Mouse (Mus musculus) midbrain, embryonic 13.5 days (tissue): Measurements from ENCODE around the gene Gse1. TPM values are rescaled to one million over a fixed set of nuclear protein-coding genes. Genes with fewer than 3 reads are reported as not detected.

Experiments
- ATAC-seq: fragments of 200-750 bp; cut with Nextera tagmentation; 2 replicates; pipeline ENCODE4 v1.8.0; 2017; ENCODE audit warnings: mild to moderate bottlenecking, moderate TSS enrichment, moderate library complexity
- H3K27ac ChIP-seq: fragments of 300-500 bp; sonication (generic); 2 replicates; pipeline ENCODE4 v1.5.1; 2015; ENCODE audit warnings: inconsistent platforms, mild to moderate bottlenecking, moderate library complexity
- H3K27me3 ChIP-seq: fragments of 300-500 bp; sonication (generic); 2 replicates; pipeline ENCODE4 v1.6.1; 2015; ENCODE audit warnings: mild to moderate bottlenecking, inconsistent platforms
- H3K36me3 ChIP-seq: fragments of 300-500 bp; sonication (generic); 2 replicates; pipeline ENCODE4 v1.6.1; 2015; ENCODE audit warnings: mild to moderate bottlenecking, inconsistent platforms
- H3K4me1 ChIP-seq: fragments of 300-500 bp; sonication (generic); replicated peaks from 2 replicates; pipeline ENCODE4 v1.6.1; 2015; ENCODE audit warnings: inconsistent platforms
- H3K4me2 ChIP-seq: fragments of 300-500 bp; sonication (generic); replicated peaks from 2 replicates; pipeline ENCODE4 v1.6.1; 2015; ENCODE audit warnings: moderate library complexity, mild to moderate bottlenecking, inconsistent platforms
- H3K4me3 ChIP-seq: fragments of 300-500 bp; sonication (generic); replicated peaks from 2 replicates; pipeline ENCODE4 v1.5.1; 2015; ENCODE audit warnings: mild to moderate bottlenecking, inconsistent platforms
- H3K9ac ChIP-seq: fragments of 300-500 bp; sonication (generic); replicated peaks from 2 replicates; pipeline ENCODE4 v1.6.1; 2015; ENCODE audit warnings: mild to moderate bottlenecking, inconsistent platforms
- H3K9me3 ChIP-seq: fragments of 300-500 bp; sonication (generic); 2 replicates; pipeline ENCODE4 v1.6.1; 2016; ENCODE audit warnings: mild to moderate bottlenecking, inconsistent platforms
- WGBS: fragments of 180-500 bp; shearing (Covaris S2); methylation state at CpG from one replicate; pipeline ENCODE4 v1.1.7; 2015; 5-methylcytosine and 5-hydroxymethylcytosine counted together
- polyA plus RNA-seq: library from polyadenylated mRNA; unstranded; fragments of >200 nt; fragmentation: Nextera tagmentation; extraction: Ambion mirVana; gene quantifications from 2 replicates; pipeline ENCODE4 v1.2.1, GENCODE M21; 2015

Gene Gse1
- polyA plus RNA-seq, 1 experiment from 2014 or later = 22.5 TPM

DNA sequence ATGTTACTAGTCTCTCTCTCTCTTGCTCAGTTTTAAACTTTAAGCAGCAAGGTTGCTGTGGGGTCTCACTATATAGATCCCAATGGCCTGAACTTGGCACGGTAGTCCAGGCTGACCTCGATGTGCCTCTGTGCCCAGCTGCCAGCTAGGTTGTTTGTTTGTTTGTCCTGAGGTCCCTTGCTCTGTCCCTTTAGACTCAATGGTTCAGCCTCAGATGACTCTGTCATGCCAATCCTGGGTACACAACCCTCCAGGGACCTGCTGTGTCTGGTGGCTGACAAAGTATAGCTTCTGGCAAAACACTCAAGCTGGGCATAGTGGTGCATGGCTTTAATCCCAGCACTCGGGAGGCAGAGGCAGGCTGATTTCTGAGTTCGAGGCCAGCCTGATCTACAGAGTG is 20.2 kb downstream of the Gse1 start:
- Histone ChIP-seq H3K4me1 (peaks cover 23% of the 10 kb centered on the region), H3K9me3 (no peaks in the 10 kb centered on the region), H3K9ac (no peak overlapping the region), H3K27ac (no peak overlapping the region), H3K36me3 (no peaks in the 10 kb centered on the region), H3K4me2 (no peak overlapping the region), H3K27me3 (no peaks in the 10 kb centered on the region), H3K4me3 (no peak overlapping the region)
- WGBS = 95% methylated on average over 4 of the region's 4 CpGs
- no peak for ATAC-seq

DNA sequence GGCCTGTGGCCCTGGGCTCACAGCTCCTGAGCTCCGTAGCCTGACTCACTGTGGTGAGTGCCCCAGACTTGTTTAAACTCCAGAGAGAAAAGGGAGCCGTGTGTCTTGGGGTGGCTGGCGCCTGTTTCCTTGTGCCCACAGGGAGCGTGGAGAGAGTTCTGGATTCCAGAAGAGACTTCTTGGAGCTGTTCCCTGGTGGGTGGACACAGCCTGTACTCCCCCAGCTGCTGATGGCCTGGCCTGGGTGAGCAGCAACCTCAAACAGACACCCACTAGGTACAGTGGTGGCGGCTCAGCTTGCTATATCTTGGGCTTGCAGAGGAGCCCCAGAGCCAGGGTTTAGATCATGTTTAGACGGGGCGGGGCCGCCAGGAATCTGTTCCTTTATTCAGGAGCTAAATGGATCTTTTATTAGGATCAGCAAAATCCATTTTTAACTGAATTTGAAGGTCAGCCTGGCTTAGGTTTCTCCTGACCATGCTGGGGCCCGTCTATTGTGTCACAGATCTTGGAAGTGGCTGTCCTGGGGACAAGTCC is 21.6 kb downstream of the Gse1 start:
- Histone ChIP-seq H3K4me1 (peaks cover 30% of the 10 kb centered on the region), H3K27ac (no peak overlapping the region), H3K36me3 (no peaks in the 10 kb centered on the region), H3K27me3 (no peaks in the 10 kb centered on the region), H3K4me3 (no peak overlapping the region), H3K4me2 (no peak overlapping the region), H3K9ac (no peak overlapping the region), H3K9me3 (no peaks in the 10 kb centered on the region)
- no peak for ATAC-seq
- 88% methylated on average over 9 of the region's 9 CpGs for WGBS

DNA sequence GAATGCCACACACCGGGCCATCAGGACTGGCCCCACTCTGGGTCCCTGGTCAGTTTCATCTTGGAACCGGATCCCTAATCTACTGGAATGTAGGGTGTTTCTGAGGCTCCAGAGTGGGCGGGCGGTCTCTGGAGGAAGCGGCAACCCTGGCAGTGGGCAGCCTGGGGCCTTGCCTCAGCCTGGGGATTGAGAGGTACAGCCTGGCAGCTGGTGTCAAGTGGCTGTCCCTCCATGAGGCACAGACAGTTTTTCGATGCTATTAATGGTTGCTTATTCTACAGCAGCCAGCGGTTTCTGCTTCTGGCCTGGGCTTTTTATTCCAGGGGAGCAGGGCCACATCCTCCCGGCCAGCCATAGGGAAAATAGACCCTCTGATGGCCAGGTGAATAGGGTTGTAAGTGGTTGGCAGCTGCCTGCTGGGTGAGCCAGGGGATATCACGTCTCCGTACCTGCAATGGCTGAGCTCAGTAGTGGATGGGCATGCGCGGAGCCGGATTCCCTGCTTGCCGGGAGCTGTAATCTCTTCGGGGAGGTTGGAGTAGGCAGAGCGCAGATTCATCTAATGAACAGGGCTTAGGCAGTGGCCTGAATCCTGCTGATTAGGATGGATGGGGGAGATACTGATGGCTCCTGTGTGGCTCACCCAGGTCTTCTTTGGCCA is 22.6 kb downstream of the Gse1 start:
- Histone ChIP-seq H3K4me3 (no peak overlapping the region), H3K4me1 (peaks cover 37% of the 10 kb centered on the region), H3K27ac (peak overlapping the region; percentile 89), H3K9me3 (no peaks in the 10 kb centered on the region), H3K27me3 (no peaks in the 10 kb centered on the region), H3K36me3 (no peaks in the 10 kb centered on the region), H3K4me2 (0 out of 2 replicates have a peak overlapping the region, but pooled peaks have one; percentile 5), H3K9ac (peak overlapping the region; percentile 48)
- peak; percentile 76 for ATAC-seq
- WGBS = 58% methylated on average over 16 of the region's 16 CpGs

DNA sequence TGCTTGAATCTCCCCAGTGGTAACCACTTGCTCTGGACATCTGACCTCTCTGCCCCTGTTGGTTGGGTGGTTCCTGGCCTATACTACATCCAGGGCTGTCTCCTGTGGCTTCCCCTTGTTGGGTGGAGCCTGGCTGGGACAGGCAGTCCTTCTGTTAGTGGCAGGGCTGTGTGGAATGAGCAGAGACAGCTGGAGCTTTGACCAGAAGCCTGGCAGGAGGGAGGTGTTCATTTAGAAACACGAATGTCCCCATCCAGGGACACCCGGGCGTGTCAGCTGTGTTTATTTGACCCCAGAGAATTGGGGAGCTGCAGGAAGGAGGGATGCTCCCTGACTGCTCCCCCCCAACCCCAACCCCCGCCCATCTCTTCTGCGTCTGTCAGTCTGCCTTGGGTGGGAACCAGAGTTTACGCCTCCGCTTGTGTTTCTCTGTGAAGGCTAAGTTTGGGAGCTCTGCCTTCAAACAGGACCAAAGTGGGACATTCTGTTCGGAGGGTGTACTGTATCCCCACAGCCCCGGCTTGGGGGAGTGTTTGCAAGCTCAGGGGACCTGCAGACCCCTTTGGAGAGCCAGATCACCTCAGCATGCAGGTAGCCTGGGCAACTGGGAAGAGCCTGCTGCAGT is 23.3 kb downstream of the Gse1 start:
- 0 out of 2 replicates have a peak overlapping the region, but pooled peaks have one; percentile 5 for H3K4me2 ChIP-seq
- H3K27me3 ChIP-seq = no peaks in the 10 kb centered on the region
- H3K9ac ChIP-seq = peak overlapping the region; percentile 48; the same call in 1 of the 2 replicates
- no peaks in the 10 kb centered on the region for H3K36me3 ChIP-seq
- no peaks in the 10 kb centered on the region for H3K9me3 ChIP-seq
- H3K27ac ChIP-seq = peak overlapping the region; percentile 89
- peak; percentile 31 for ATAC-seq
- no peak overlapping the region for H3K4me3 ChIP-seq
- peaks cover 44% of the 10 kb centered on the region for H3K4me1 ChIP-seq
- WGBS = 65% methylated on average over 9 of the region's 9 CpGs

DNA sequence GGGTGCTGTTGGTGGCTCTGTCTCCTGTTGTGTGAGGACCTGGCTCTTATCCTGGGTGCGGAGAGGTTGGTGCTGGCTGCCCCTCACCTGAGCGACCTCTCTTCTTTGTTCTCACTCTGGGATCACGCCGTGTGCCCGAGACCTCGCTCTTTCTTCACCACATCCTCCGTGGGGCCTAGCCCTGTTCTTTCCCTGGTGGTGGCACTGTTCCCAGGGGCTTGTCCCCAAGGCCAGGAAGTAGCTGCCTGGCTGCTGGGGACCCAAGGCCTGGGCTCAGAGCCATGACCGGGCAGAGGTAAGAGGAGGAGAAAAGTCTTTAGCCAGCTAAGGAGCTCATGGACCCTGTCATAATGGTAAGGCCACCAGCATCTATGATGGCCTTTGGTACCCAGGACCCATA is 25.4 kb downstream of the Gse1 start:
- no peaks in the 10 kb centered on the region for H3K36me3 ChIP-seq
- ATAC-seq = no peak
- WGBS = 85% methylated on average over 8 of the region's 8 CpGs

DNA sequence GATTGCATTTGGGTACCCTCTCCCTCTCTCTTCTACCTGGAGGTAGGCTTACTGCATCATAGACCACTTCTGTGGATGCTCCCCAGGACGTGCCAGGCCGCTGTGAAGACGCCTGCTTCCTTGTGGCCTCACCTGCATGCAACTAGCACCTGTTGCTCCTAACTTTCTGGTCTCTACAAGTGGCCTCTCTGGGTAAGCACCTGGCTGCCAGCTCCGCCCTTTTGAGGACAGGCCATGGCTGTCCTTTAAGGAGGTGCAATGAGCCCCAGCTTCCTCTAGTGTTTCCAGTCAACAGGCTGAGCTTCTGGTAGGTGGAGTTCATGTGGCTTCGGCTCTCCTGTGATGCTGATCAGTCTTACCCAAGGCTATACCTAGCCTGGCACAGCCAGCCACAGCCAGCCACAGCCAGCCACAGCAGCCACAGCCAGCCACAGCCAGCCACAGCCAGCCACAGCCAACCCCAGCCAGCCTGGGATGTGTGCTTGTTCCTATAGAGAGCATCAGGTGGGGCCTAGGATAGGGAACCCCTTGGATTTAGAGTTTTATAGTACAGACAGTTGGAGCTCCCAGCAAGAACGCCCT is 27.2 kb downstream of the Gse1 start:
- Histone ChIP-seq H3K4me3 (no peak overlapping the region), H3K9me3 (no peaks in the 10 kb centered on the region), H3K36me3 (no peaks in the 10 kb centered on the region), H3K9ac (no peak overlapping the region), H3K27me3 (no peaks in the 10 kb centered on the region), H3K4me2 (no peak overlapping the region), H3K27ac (no peak overlapping the region), H3K4me1 (peaks cover 47% of the 10 kb centered on the region)
- 86% methylated on average over 6 of the region's 6 CpGs for WGBS
- no peak for ATAC-seq

More for the DNA sequence above, 25.4 kb downstream of the Gse1 start:
- Histone ChIP-seq H3K4me2 (no peak overlapping the region), H3K4me1 (peaks cover 53% of the 10 kb centered on the region), H3K4me3 (no peak overlapping the region), H3K9me3 (no peaks in the 10 kb centered on the region), H3K27ac (no peak overlapping the region), H3K27me3 (no peaks in the 10 kb centered on the region), H3K9ac (no peak overlapping the region)

DNA sequence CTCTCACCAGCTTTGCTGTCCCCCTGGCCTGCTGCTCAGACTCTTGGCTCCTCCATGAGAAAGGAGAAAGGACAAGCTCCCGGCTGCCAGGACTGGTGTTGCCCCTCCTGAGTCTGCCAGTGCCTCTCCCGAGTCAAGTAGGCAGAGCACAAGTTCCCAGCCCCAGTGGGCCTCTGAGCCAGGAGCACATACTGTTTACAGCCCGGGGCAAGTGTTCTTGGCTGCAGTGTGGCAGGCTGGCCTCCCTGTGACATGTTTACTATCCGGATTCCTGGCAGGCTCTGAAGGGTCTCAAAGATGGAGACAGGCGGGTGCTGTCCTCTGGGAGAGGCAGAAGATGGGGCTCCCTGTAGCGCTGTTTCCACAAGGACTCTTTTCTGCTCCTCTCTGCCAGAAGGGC is 28.7 kb downstream of the Gse1 start:
- no peak for ATAC-seq
- 56% methylated on average over 6 of the region's 6 CpGs for WGBS
- H3K9ac ChIP-seq = no peak overlapping the region

DNA sequence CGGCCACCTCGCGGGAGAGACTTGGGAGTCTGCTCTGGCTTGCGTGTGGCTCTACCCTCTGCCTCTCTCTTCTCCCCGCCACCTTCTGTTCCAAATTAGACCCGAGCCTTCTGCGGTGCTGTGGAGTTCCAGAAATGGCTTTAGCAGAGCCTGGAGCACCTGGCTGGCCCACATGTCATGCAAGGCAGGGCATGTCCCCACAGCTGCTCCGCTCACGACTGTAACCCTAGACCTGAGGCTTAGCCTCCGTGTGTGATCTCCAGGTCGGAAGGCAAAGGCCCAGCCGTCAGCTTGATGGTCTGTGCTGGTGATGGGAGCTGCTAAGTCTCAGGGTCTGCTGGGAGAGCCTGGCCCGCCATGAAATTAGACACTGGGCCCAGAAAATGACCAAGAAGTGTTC is 30.9 kb downstream of the Gse1 start:
- peaks cover 54% of the 10 kb centered on the region for H3K4me1 ChIP-seq
- no peak for ATAC-seq
- 86% methylated on average over 13 of the region's 13 CpGs for WGBS
- no peak overlapping the region for H3K4me3 ChIP-seq
- no peak overlapping the region for H3K4me2 ChIP-seq
- no peaks in the 10 kb centered on the region for H3K9me3 ChIP-seq
- 0 out of 2 replicates have a peak, but pooled peaks cover 12% of the 10 kb centered on the region for H3K27me3 ChIP-seq
- H3K27ac ChIP-seq = no peak overlapping the region
- no peaks in the 10 kb centered on the region for H3K36me3 ChIP-seq
- no peak overlapping the region for H3K9ac ChIP-seq

More for the DNA sequence above, 28.7 kb downstream of the Gse1 start:
- Histone ChIP-seq H3K9me3 (no peaks in the 10 kb centered on the region), H3K36me3 (no peaks in the 10 kb centered on the region), H3K4me2 (no peak overlapping the region), H3K27ac (peak overlapping the region; percentile 19; the same call in 1 of the 2 replicates), H3K27me3 (0 out of 2 replicates have a peak, but pooled peaks cover under 1% of the 10 kb centered on the region), H3K4me3 (no peak overlapping the region), H3K4me1 (peaks cover 47% of the 10 kb centered on the region)

DNA sequence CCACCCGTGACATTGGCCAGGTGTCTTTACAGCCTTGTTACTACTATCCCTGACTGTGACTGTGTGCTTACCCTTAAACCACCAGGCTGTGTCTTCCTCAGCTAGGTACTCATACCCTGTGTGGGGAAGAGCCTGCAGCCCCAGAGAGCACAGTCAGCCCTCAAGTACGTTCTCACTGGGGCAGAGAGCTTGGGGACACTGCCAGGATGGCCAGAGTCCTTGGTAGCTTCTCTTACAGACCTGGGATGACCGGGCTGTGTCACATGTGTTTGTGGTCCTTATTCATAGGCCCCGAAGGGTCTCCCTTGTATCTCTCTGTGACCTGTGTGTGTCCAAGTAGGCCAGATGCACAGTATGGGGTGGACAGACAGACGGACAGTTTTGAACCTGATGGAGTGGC is 32.4 kb downstream of the Gse1 start:
- no peak overlapping the region for H3K4me3 ChIP-seq
- H3K9me3 ChIP-seq = no peaks in the 10 kb centered on the region
- H3K4me2 ChIP-seq = no peak overlapping the region
- 83% methylated on average over 5 of the region's 5 CpGs for WGBS
- 0 out of 2 replicates have a peak, but pooled peaks cover 12% of the 10 kb centered on the region for H3K27me3 ChIP-seq
- H3K36me3 ChIP-seq = no peaks in the 10 kb centered on the region
- 0 out of 2 replicates have a peak overlapping the region, but pooled peaks have one; percentile 10 for H3K9ac ChIP-seq
- H3K27ac ChIP-seq = no peak overlapping the region
- no peak for ATAC-seq
- peaks cover 56% of the 10 kb centered on the region for H3K4me1 ChIP-seq

DNA sequence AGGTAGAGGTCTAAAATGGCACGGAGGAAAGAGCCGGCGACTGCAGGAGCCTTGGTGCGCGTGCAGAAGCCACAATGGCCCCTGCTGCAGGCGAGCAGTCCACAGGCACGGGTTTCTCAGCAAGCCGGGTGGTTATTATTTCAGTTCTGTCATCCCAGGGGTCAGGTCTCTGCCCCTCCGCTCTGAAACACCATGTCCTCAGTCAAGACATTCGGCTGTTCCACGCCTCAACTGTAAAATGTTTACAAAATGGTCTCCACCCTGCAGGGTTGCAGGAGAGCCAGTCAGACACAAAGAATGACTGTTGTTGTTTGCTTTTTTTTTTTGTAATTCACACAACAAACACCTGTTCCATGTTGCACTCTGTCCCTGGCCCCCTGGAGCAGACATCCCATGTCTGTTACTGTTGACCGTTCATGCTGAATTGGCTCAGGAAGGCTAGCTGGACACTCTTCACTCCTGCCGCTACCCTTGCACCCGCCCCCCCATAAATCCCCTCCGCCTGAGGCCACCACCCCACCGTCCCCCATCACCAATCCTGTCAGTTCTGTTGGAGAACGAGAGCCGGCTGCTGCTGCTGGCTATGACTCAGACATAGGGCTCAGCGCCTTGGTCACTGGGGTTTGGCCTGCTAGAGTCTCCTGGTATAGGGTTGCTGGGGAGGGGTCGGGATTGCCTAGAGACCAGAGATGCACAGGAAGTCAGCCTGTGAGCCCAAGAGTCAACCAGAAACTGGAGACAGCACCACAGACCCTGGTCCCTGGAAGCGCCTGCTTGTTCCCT is 33.3 kb downstream of the Gse1 start:
- Histone ChIP-seq H3K9ac (no peak overlapping the region), H3K4me2 (no peak overlapping the region), H3K4me3 (no peak overlapping the region), H3K36me3 (no peaks in the 10 kb centered on the region), H3K4me1 (peaks cover 56% of the 10 kb centered on the region), H3K27me3 (0 out of 2 replicates have a peak, but pooled peaks cover 12% of the 10 kb centered on the region), H3K27ac (no peak overlapping the region), H3K9me3 (no peaks in the 10 kb centered on the region)
- ATAC-seq = no peak
- WGBS = 40% methylated on average over 21 of the region's 21 CpGs

DNA sequence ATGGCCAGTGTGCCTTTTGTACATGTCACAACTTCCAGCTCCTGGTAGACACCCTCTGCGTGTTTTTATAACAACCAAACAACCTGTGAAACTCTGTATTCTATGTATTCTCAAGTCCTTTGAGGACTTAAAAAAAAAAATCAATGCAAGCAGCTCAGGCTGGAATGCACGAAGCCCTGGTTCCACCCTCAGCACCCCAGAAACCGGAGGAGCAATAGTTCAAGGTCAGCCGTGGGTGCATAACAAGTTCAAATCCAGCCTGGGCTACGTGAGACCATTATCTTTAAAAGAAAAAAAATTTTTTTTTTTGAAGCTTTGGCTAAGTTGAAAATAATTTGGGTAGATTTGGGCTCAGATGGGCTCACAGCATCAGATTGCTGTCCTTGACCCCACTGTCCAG is 35.6 kb downstream of the Gse1 start:
- no peaks in the 10 kb centered on the region for H3K9me3 ChIP-seq
- H3K27me3 ChIP-seq = peaks cover 17% of the 10 kb centered on the region; the same call in 1 of the 2 replicates
- 93% methylated on average over 5 of the region's 5 CpGs for WGBS
- no peaks in the 10 kb centered on the region for H3K36me3 ChIP-seq
- no peak overlapping the region for H3K9ac ChIP-seq
- H3K4me2 ChIP-seq = no peak overlapping the region
- no peak overlapping the region for H3K4me3 ChIP-seq
- ATAC-seq = no peak
- peaks cover 68% of the 10 kb centered on the region for H3K4me1 ChIP-seq
- peak overlapping the region; percentile 79; the same call in 1 of the 2 replicates for H3K27ac ChIP-seq
